Mouse (Mus musculus) cerebellum, adult 2 months (tissue): ENCODE measurements around the gene Atp5f1.

ENCODE experiments used
- CTCF ChIP-seq: fragments of 200-500 bp; IDR thresholded peaks from 2 replicates; pipeline ENCODE4 v1.5.1; 2011; ENCODE audit warnings: low read depth, mild to moderate bottlenecking, control low read depth, low read length, moderate library complexity, borderline replicate concordance; ENCODE audit not compliant: insufficient read depth
- POLR2A ChIP-seq: fragments of 200-500 bp; IDR thresholded peaks from 2 replicates; pipeline ENCODE4 v1.6.1; 2011; ENCODE audit warnings: low read length, control low read depth, borderline replicate concordance; ENCODE audit not compliant: insufficient read depth

- TF ChIP-seq CTCF (no peak), POLR2A (peak; percentile 97)
Measured at GRCm38 (mm10) chr3:105958974-105959580, 822 bp downstream of the Atp5f1 start, which contains the start of gene Wdr77.
